Mouse (Mus musculus): ENCODE data around the gene Foxd1. TPM values are rescaled to one million over a fixed set of nuclear protein-coding genes. Genes with fewer than 3 reads are reported as not detected.

Gene Foxd1
- polyA plus RNA-seq (2015; fragmentation: Nextera tagmentation; extraction: Ambion mirVana) = 0.75 and 2.3 TPM in 2 replicates

GRCm38 (mm10) chr13:98354090-98354801, at the start of gene Foxd1:
Gene Foxd1, plus strand, starts transcription at chr13:98354242.

DNA sequence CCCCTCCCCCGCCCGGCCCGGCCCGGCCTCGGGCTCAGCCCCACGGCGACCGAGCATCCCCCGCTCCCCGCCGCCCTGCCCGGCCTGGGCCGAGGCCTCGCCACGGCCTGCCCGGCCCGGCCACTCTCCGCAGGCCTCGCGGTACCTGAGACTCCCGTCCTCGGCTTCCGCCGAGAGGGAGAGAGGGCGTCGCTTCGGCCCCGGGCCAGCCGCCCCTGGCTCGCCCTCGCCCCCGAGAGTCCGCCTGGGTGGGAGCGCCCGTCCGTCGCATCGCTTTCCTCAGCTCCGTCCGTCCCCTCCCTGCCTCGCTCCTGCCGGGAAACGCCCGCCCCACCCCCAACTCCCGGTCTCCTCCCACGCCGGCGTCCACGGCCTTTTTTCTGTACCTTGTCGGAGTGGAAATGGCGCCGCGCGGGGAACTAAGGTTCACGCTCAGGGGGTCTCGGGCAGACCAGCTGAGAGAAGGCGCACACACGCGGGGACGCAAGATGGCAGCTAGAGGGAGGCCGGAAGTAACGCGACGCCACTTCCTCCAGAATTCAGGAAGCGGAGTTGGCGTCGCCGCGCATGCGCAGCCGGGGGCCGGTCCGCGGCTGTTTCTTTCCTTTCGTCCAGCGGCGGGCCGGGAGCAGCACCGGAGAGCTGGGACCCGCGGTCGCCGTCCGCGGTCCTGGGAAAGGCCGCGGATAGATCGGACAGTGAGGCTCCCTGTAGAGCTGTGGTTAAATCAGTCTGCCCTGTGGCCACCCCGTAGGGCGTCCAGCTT, 37.4 kb upstream of the Foxd1 start, which contains the start of gene Btf3:
Gene Btf3, minus strand, starts transcription at position 527 of the 766 bp plus-strand sequence.

Other genes with a start within 250 kb of the Foxd1 start
- gene Arhgef28, start 147.8 kb upstream of the Foxd1 start, polyA plus RNA-seq (2015; fragmentation: Nextera tagmentation; extraction: Ambion mirVana) = 46.2 and 51.6 TPM in 2 replicates
- gene Utp15, start 91.2 kb upstream of the Foxd1 start, polyA plus RNA-seq (2015; fragmentation: Nextera tagmentation; extraction: Ambion mirVana) = 18.6 and 19.0 TPM in 2 replicates
- gene Ankra2, start 91.2 kb upstream of the Foxd1 start, polyA plus RNA-seq (2015; fragmentation: Nextera tagmentation; extraction: Ambion mirVana) = 76.7 and 79.2 TPM in 2 replicates
- not detected in 2 replicates for gene Gm21976, start 74.4 kb upstream of the Foxd1 start, polyA plus RNA-seq (2015; fragmentation: Nextera tagmentation; extraction: Ambion mirVana)
- 400 and 460 TPM in 2 replicates for gene Btf3, start 37.2 kb upstream of the Foxd1 start, polyA plus RNA-seq (2015; fragmentation: Nextera tagmentation; extraction: Ambion mirVana)
- gene Gm10320, start 137.8 kb downstream of the Foxd1 start, polyA plus RNA-seq (2015; fragmentation: Nextera tagmentation; extraction: Ambion mirVana) = 0.95 and 1.3 TPM in 2 replicates